Mouse (Mus musculus) adipocyte (in vitro differentiated cells): ENCODE measurements around the gene Cacna1d.

Experiments
- DNase-seq: peaks from one replicate; pipeline ENCODE4 v3.0.0-alpha.2; 2016; ENCODE audit warnings: low spot score

Cacna1d gene

GRCm38 (mm10) chr14:30329109-30329508, 162.1 kb downstream of the Cacna1d start:
- no peak for DNase-seq

GRCm38 (mm10) chr14:30327452-30327851, 163.8 kb downstream of the Cacna1d start:
- no peak for DNase-seq

- no peak for DNase-seq
These were observed 164.2 kb downstream of the Cacna1d start for GRCm38 (mm10) chr14:30327051-30327450.

GRCm38 (mm10) chr14:30326226-30326625, 165.0 kb downstream of the Cacna1d start:
- DNase-seq = no peak

GRCm38 (mm10) chr14:30324994-30325393, 166.3 kb downstream of the Cacna1d start:
- DNase-seq = no peak

GRCm38 (mm10) chr14:30318715-30319437, 172.4 kb downstream of the Cacna1d start:
- DNase-seq = no peak

DNA sequence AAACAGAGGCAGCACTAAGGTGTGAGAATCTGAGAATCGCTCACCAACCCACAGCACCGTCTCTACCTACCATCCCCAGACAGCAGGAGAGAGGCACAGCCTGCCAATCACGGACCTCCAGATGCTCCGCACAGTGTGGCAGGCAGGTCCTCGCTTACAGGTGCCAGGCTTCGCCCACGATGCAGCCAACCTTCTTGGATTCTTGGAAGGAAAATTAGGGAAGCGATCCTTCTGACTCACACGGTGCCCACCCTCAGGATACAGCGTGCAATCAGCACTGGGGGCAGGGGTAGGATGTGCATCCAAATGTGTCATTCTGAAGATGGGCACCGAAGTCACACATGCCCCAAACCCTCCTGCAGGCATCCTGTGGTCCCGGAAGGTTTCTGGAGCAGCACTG, 173.0 kb downstream of the Cacna1d start:
- no peak for DNase-seq

DNA sequence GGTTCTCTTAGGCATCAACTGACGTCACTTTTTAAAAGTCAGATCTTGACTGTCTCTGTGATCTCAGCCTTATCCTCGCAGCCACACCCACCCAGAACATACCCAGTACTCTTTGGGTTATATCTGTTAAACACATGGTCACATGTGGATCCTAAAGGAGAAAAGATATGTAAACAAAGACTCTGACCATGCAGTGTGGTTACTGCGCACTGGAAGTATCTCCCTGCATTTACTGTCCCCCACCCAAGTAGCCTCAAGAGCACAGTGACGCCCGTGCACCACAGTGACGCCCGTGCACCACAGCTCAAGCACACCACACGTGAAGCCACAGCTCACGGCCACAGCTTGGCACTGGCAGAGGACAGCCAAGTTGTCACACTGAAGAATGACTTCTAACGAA, 173.6 kb downstream of the Cacna1d start:
- no peak for DNase-seq

DNA sequence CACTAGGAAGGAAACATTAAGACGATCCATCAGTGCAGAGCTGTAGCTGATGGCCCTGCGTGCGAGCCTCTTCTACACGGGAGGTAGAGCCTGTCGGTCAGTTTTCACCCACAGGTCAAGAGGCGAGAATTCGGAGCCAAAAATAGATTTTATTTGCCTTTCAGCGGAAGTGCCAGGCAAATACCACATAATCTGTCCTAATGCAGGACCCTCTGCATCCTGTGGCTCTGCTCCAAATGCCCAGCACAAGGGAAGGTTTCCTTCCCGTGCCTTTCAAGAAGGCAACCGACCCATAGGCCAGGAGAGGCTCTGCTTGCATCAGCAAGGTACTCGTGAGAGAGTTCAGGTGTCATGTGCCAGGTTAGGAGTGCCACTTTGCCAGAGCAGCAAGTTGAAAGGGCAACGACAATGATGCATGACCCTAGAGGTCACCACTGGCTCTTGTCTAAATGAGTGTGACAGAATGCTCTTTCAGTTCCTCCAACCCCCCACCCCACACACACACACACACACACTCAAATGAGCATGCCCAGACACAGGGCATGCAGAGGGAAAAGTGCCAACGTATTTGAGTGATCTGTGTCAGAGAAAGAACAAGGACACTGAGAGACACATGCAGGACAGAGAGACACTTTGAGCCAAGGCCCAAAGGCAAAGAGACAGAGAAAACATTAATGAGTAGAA, 179.9 kb downstream of the Cacna1d start:
- no peak for DNase-seq

DNA sequence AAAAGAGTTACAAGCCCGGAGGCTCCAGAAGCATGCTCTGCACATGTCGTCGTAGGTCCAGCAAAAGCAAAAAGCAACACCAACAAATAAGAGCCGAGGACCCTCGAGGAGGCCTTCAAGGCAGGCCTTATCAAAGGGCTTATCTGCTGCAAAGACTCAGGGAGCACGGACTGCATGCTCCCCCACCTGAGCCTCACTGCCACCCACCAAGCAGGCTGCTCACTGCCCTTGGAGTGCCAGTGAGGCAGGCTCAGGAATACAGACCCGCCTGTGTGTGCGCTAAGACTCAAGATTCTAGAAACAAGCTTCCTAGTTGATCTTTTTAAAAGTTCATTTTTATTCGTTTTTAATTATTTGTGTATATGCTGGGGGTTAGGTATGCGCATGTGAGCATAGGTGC, 181.0 kb downstream of the Cacna1d start:
- DNase-seq = no peak

DNA sequence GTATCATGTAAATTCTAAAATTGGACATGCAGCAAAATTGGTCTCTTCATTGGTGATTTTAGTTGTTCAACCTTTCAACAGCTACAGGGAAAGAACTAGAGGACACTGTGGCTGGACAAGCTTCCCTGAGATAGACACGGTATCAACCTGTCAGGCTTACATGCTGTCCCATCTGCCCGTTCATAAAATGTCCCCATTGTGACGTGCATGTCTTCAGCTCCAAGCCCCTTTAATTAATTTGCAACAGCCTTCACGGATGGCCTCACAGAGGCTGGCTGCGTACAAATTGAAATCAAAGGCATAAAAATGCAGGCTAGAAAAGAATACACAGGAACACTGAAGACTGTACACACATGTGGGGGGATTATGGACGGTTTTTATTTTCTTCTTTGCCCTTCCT, 185.0 kb downstream of the Cacna1d start:
- no peak for DNase-seq

DNA sequence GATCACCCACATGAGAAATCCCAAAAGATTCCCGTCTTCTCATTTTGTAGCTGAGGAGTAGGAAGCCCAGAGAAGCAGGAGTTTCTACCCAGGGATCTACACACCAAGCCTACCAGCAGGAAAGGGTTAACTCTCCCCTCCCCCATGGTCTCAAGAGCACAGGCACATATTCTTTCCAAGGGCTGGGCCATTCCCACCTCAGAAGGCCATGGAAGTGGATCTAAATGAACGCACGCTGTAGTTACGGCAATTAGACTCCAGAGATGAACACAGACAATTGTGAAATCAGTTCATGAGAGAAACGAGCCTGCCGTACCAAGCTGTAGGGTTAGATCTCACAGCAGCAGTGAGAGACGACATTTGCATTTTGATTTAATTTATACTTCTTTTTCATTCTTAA, 191.3 kb downstream of the Cacna1d start:
- DNase-seq = no peak

- DNase-seq = no peak
These were observed 193.8 kb downstream of the Cacna1d start for GRCm38 (mm10) chr14:30297492-30297891.

DNA sequence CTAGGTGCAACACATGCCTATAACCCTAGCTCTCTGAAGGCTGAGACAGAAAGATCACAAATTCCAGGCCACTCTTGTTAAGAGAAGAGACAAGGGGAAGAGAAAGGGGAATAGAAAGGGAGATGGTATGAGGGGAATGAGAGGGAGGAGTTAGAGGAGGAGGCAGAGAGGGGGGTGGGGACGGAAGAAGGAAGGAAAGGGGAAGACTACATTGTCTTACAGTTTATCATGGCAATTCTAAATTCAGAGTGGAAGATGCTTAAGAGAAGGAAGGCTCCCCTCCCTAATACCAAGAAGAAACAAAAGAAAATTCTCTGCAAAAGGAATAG, 199.2 kb downstream of the Cacna1d start:
- no peak for DNase-seq

DNA sequence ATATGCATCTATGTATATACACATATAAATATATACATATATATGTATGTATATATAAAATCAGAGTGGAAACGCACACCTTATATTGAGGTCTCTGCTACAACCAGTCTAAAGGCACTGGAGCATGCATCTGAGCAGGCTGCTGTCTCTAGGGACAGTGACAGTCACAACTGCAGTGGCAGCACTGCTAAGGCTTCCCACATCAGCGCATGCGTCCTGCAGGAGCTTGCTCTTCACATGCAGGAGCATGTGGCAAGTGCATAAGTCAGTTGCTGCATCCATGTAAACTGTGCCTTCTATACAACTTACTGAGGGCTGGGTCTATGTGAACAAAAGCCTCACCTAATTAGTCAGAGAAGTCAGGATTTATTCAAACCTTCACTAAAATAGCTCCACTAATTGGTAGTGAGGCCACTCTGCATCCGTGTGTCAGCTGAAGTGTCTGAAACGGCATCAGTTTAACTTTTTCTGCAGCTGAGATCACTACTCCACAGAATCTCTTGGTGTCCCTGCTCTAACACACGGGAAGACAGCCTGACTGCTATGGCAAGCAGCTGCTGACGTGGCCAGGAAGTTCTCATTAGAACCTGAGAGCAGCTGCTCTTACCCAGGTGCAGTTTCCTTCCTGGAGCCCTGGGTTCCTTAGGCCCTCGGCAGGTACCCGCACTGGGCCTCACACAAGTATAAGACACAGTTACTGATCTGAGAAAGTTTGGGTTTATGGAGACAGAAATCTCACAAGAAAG, 199.7 kb downstream of the Cacna1d start:
- DNase-seq = no peak

DNA sequence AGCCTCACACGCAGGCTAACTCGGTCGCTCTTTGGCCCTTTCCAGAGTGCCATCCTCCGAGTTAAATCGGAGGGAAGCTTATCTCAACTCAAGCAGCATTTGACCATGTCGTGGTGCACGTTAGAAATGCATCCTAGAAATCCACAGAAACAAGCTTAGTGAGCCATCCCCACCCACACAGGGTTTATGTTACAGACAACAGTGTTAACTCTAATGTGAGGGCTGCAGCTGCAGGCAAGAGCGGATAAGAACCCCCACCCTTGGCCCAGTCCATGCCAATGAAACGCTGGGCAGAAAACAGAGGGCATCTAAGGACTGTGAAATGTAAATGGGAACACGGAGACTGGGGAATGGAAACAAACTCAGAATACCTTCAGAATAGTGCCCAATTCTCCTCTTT, 206.8 kb downstream of the Cacna1d start:
- DNase-seq = no peak

- no peak for DNase-seq
These were observed 207.2 kb downstream of the Cacna1d start for GRCm38 (mm10) chr14:30284022-30284421.

DNA sequence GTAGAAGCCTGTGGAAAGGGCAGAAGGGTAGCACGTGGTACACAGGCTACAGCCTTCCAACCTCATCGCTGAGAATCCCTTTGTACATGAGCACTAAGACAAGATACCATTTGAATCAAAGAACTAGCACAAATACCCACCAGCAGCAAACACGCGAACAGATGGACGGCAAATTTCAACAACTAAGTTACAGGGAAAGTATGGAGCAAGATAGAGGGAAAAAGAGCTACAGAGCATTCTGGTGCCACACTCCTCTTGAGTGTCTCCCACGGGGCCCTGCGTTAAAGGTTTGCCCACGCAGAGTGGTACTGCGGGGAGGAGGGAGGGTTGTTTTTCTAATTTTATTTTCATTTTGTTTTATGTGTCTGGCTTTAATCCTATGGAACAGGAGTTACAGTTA, 215.7 kb downstream of the Cacna1d start:
- no peak for DNase-seq

DNA sequence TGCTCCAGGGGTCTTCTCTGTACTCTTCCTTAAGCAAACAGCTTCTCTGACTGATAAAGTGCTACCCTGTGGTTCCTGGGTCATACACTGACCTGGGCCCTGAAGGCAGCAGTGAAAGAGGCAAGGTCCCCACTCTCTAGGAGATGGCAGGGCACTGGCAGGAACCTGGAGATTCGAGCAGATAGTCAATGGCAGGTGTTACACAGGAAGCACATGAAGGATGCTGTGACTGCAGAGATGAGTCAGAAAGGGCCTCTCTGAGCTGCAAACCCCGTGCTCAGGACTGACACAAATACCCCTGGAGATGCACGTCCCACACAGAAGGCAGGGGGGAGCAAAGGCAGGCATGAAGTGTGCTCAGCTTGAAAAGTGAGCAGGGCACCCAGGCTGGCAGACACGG, 218.3 kb downstream of the Cacna1d start:
- DNase-seq = no peak

DNA sequence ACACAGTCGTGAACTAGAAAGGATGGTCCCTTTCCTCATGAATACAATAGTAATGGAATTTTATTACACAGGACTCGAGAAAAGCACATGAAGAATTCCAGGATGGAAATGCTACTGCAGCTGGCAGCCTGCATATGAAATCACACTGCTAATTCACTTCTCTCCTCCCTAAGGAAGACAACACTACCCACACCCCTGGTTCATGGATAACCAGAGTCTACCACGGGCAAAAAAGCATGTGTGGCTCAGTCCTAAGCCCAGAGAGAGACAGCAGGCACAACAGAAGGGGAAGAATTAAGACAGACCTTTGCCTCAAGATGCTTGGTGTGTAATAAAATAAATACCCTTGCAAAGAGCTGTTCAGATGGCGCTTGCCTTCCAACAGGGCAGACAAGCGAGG, 218.7 kb downstream of the Cacna1d start:
- no peak for DNase-seq

DNA sequence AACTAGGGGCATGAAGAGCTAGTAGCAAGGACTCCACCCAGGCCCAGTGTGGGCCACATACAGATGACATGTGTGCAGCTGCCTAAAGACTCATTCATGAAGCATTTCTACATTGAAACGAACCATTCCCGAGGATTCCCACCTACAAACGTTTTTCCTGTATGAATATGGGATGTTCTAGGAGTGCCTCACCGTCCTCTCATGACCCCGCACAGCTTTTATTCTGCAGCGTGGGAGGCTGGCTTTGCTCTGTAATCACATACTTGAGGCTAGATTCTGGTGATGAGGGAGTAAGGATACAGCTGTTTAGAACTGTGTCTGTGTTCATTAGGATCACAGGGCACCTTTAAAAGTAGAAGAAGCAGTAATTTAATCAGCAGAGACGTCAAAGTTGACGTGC, 219.4 kb downstream of the Cacna1d start:
- no peak for DNase-seq

DNA sequence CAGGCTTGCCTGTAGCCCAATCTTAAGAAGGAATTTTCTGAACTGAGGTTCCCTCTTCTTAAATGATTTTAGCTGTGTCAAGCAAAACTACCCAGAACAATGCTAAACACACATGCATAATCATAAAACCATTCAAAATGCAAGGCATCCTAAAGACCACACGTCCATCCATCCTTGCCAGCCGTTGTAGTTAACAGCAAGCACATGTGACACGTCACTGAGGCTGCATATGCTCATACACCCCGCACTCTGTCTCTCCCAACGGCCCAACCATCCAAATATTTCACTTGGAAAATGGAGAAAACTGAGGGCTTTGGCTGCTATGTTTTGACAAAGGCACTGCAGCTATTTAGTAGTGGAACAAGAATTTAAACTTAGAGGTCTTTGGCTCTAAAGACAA, 220.9 kb downstream of the Cacna1d start:
- DNase-seq = no peak

GRCm38 (mm10) chr14:30265728-30266127, 225.5 kb downstream of the Cacna1d start:
- DNase-seq = no peak
